Mouse (Mus musculus) myocyte (in vitro differentiated cells): ENCODE data around the gene Pmis2. TPM values are rescaled to one million over a fixed set of nuclear protein-coding genes. Genes with fewer than 3 reads are reported as not detected.

Source experiments
- H3K27me3 ChIP-seq: one replicate; pipeline ENCODE4 v1.6.1; 2011; ENCODE audit not compliant: control insufficient read depth, insufficient read depth, insufficient read length
- H3K36me3 ChIP-seq: one replicate; pipeline ENCODE4 v1.6.1; 2011; ENCODE audit not compliant: control insufficient read depth, insufficient read depth
- H3K4me2 ChIP-seq: one replicate; pipeline ENCODE4 v1.6.1; 2011; ENCODE audit warnings: low read depth, control low read depth
- H3K4me3 ChIP-seq: one replicate; pipeline ENCODE4 v1.5.1; 2011; ENCODE audit warnings: mild to moderate bottlenecking, control low read depth, moderate library complexity
- H3K79me2 ChIP-seq: one replicate; pipeline ENCODE4 v1.6.1; 2011; ENCODE audit not compliant: control insufficient read depth, insufficient read depth
- H3ac ChIP-seq: one replicate; pipeline ENCODE4 v1.6.1; 2011; ENCODE audit not compliant: control insufficient read depth, insufficient read length
- CEBPB ChIP-seq: IDR thresholded peaks from 2 replicates; pipeline ENCODE4 v1.6.1; 2011; ENCODE audit warnings: mild to moderate bottlenecking, moderate library complexity; ENCODE audit not compliant: poor library complexity, insufficient read depth, severe bottlenecking
- E2F4 ChIP-seq: IDR thresholded peaks from one replicate; pipeline ENCODE4 v1.6.1; 2011; ENCODE audit warnings: mild to moderate bottlenecking, control low read depth, moderate library complexity; ENCODE audit not compliant: insufficient read depth
- MAX ChIP-seq: IDR thresholded peaks from one replicate; pipeline ENCODE4 v1.6.1; 2011; ENCODE audit warnings: low read depth, mild to moderate bottlenecking, control low read depth
- MYOD1 ChIP-seq, 3 experiments: IDR thresholded peaks; one replicate each; pipeline ENCODE4 v1.6.1; 2011; ENCODE audit warnings: control low read depth in 2 of 3, low read depth in 2 of 3, mild to moderate bottlenecking in 2 of 3, moderate library complexity in 1 of 3; ENCODE audit not compliant: insufficient read length in 2 of 3, control insufficient read depth in 1 of 3
- MYOG ChIP-seq, 3 experiments: IDR thresholded peaks; one replicate each; pipeline ENCODE4 v1.6.1; 2011; ENCODE audit warnings: control low read depth in 2 of 3, low read depth in 2 of 3, mild to moderate bottlenecking in 2 of 3; ENCODE audit not compliant: insufficient read length in 2 of 3, control insufficient read depth in 1 of 3, insufficient read depth in 1 of 3
- POLR2A ChIP-seq: IDR thresholded peaks from one replicate; pipeline ENCODE4 v1.6.1; 2011; ENCODE audit warnings: low read depth, mild to moderate bottlenecking, control low read depth, moderate library complexity; ENCODE audit not compliant: insufficient read length
- POLR2AphosphoS2 ChIP-seq: IDR thresholded peaks from one replicate; pipeline ENCODE4 v1.6.1; 2011; ENCODE audit warnings: low read depth, control low read depth; ENCODE audit not compliant: insufficient read length
- REST ChIP-seq: IDR thresholded peaks from one replicate; pipeline ENCODE4 v1.6.1; 2011; ENCODE audit warnings: mild to moderate bottlenecking, control low read depth, moderate library complexity; ENCODE audit not compliant: insufficient read depth, insufficient read length
- SRF ChIP-seq: IDR thresholded peaks from one replicate; pipeline ENCODE4 v1.6.1; 2011; ENCODE audit warnings: low read depth; ENCODE audit not compliant: control insufficient read depth, insufficient read length
- TCF12 ChIP-seq: IDR thresholded peaks from one replicate; pipeline ENCODE4 v1.6.1; 2011; ENCODE audit warnings: mild to moderate bottlenecking, control low read depth; ENCODE audit not compliant: poor library complexity, insufficient read depth, severe bottlenecking
- TCF3 ChIP-seq: IDR thresholded peaks from one replicate; pipeline ENCODE4 v1.6.1; 2011; ENCODE audit warnings: low read depth, control low read depth; ENCODE audit not compliant: insufficient read length
- USF1 ChIP-seq: IDR thresholded peaks from one replicate; pipeline ENCODE4 v1.6.1; 2011; ENCODE audit warnings: low read depth, mild to moderate bottlenecking, control low read depth, moderate library complexity
- polyA plus RNA-seq: library from polyadenylated mRNA; unstranded; fragments of >200 nt; fragmentation: generic; extraction: Trizol; gene quantifications from one replicate; pipeline ENCODE4 v1.2.1, GENCODE M21; 2012; ENCODE audit warnings: missing spikeins

Gene Pmis2
- polyA plus RNA-seq, 1 experiment: not detected

DNA sequence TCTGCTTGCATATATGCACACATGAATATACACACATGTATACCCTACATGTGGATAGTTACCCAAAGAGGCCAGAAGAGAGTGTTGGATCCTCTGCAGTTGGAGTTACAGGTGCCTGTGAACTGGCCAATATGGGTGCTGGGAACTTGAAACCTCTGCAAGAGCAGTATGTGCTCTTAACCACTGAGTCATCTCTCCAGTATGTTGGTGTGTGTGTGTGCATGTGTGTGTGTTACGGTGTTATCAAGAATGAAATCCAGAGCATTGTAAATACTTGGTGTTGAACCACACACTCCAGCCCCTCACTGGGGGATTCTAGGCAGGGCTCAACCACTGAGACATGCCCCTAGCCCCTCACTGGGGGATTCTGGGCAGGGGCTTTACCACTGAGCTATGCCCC is 36.0 kb upstream of the Pmis2 start:
- no peak overlapping the region for H3ac ChIP-seq
- no peaks in the 10 kb centered on the region for H3K36me3 ChIP-seq
- no peak overlapping the region for H3K4me3 ChIP-seq
- TF ChIP-seq CEBPB (no peak), MAX (no peak), REST (no peak), TCF12 (no peak), E2F4 (no peak)
- peaks cover 43% of the 10 kb centered on the region for H3K27me3 ChIP-seq
- no peak overlapping the region for H3K4me2 ChIP-seq
- H3K79me2 ChIP-seq: no peaks in the 10 kb centered on the region

DNA sequence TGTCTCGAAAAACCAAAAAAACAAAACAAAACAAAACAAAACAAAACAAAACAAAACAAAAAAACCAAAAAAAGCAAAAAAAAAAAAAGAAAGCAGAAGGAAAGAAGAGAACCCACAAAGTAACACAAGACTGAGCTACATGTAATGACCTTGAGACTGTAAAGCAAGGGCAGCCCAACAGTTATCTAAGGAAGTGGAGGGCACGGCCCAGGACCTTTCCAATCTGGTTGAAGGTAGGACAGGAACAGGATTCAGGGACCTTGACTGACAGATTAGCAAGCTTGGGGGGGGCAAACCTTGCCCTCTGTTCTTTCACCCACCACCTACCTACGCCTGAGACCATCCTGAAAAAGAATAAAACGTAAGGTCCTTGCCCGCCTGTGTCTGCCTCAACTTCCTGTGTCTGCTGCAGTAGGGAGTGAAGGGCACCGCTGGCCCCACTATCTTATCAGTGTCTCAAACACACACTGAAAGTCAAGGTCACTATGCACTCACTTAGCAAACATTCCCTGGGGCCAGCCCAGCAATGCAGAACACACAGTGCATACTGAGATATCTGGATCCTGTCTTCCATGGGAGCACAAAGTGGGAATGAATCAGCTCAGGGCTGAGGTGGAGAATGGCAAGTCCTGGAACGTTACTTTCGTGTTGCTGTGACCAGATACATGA is 34.9 kb upstream of the Pmis2 start:
- no peak overlapping the region for H3K4me3 ChIP-seq
- no peak overlapping the region for H3K4me2 ChIP-seq
- TF ChIP-seq USF1: no peak
- TF ChIP-seq MAX: no peak
- no peak for TF ChIP-seq CEBPB
- no peak for TF ChIP-seq TCF3
- no peak for TF ChIP-seq SRF
- no peak for TF ChIP-seq POLR2AphosphoS2
- TF ChIP-seq E2F4: no peak
- no peak for TF ChIP-seq REST
- no peak for TF ChIP-seq TCF12
- TF ChIP-seq MYOD1 (IDR thresholded peaks at IDR 0.05; ENCODE audit: control insufficient read depth in 1 of 3, insufficient read length in 2 of 3, low read depth in 2 of 3): no peak
- TF ChIP-seq MYOG (IDR thresholded peaks at IDR 0.05; ENCODE audit: control insufficient read depth in 1 of 3, insufficient read depth in 1 of 3, insufficient read length in 2 of 3, low read depth in 2 of 3): no peak
- TF ChIP-seq POLR2A: no peak
- H3K79me2 ChIP-seq: no peaks in the 10 kb centered on the region
- H3K36me3 ChIP-seq: no peaks in the 10 kb centered on the region
- no peak overlapping the region for H3ac ChIP-seq
- peaks cover 32% of the 10 kb centered on the region for H3K27me3 ChIP-seq

DNA sequence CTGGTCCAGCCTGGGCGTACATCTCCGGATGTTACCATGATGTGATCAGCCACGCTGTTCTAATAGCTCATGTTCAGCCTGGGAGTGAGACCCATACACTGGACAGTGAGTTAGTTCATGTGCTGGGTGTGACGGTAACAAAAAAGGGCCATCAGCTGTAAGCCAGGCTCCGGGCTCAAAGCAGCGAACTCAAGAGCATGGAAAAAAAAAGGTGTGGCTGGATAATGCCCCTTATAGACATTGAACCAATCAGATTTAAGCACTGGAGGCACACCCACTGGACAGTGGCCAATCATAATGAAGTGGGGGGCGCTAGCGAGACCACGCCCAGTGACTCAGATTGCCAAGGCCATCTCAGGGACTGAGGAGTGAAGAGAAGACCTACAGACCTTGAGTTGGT is 27.2 kb upstream of the Pmis2 start, which contains the start of gene 2200002J24Rik:
TSS of gene 2200002J24Rik (plus strand) at position 338 of the 400 bp plus-strand sequence.
- no peaks in the 10 kb centered on the region for H3K36me3 ChIP-seq
- peaks cover 10% of the 10 kb centered on the region for H3K27me3 ChIP-seq
- no peak within 1 kb of the TSS for H3ac ChIP-seq
- TF ChIP-seq E2F4 (no peak), MYOG (IDR thresholded peaks at IDR 0.05; ENCODE audit: control insufficient read depth in 1 of 3, insufficient read depth in 1 of 3, insufficient read length in 2 of 3, low read depth in 2 of 3) (no peak), REST (no peak), TCF12 (no peak), POLR2AphosphoS2 (no peak), SRF (no peak), USF1 (no peak), MYOD1 (IDR thresholded peaks at IDR 0.05; ENCODE audit: control insufficient read depth in 1 of 3, insufficient read length in 2 of 3, low read depth in 2 of 3) (no peak), TCF3 (no peak), POLR2A (no peak), CEBPB (no peak), MAX (no peak)
- no peak within 1 kb of the TSS for H3K4me2 ChIP-seq
- no peak within 1 kb of the TSS for H3K4me3 ChIP-seq
- H3K79me2 ChIP-seq: no peaks in the 10 kb centered on the region

DNA sequence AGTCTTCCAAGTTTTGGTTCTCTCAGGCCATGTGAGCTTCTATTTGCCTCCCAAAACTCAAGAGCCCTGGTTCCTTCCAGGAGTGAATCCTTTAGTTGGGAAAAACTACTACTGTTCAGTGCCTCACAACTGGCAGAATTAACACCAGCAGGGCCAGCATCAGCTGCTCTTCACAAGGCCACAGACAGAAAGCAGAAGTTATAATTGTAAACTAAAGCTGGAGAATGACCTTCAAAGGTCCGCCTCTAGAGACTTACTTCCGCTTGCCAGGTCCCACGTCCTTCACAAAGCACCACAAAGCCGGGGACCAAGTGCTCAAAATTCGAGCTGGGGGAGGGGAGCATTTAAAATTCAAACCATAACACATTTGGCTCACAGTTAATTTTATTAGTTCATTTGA is 26.7 kb upstream of the Pmis2 start:
- Histone ChIP-seq H3K27me3 (peaks cover 10% of the 10 kb centered on the region), H3K4me2 (no peak overlapping the region), H3K79me2 (no peaks in the 10 kb centered on the region), H3K4me3 (no peak overlapping the region), H3ac (no peak overlapping the region), H3K36me3 (no peaks in the 10 kb centered on the region)
- TF ChIP-seq TCF3: no peak
- no peak for TF ChIP-seq MYOD1 (IDR thresholded peaks at IDR 0.05; ENCODE audit: control insufficient read depth in 1 of 3, insufficient read length in 2 of 3, low read depth in 2 of 3)
- TF ChIP-seq POLR2A: no peak
- no peak for TF ChIP-seq USF1
- no peak for TF ChIP-seq POLR2AphosphoS2
- TF ChIP-seq TCF12: no peak
- no peak for TF ChIP-seq E2F4
- TF ChIP-seq REST: no peak
- no peak for TF ChIP-seq MAX
- no peak for TF ChIP-seq SRF
- TF ChIP-seq CEBPB: no peak
- no peak for TF ChIP-seq MYOG (IDR thresholded peaks at IDR 0.05; ENCODE audit: control insufficient read depth in 1 of 3, insufficient read depth in 1 of 3, insufficient read length in 2 of 3, low read depth in 2 of 3)

DNA sequence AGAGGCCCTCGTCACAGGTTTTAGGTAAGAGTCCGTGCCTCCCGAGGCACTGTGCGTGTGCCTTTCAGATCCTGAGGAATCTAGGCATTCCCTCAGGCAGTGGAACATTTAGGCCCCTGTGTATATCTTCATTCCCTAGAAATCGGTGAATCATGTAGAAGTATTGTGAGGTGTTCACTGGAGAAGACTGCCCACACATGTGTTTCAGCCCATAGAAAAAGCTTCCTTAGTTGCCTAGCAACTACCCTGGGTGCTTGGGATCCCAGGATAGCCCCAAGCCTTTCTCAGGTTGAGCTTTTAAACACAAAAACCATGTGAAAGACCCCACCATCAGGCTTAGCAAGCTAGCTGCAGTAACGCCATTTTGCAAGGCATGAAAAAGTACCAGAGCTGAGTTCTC is 16.9 kb upstream of the Pmis2 start:
- Histone ChIP-seq H3K79me2 (no peaks in the 10 kb centered on the region), H3K27me3 (peaks cover 15% of the 10 kb centered on the region), H3ac (no peak overlapping the region), H3K4me3 (no peak overlapping the region), H3K36me3 (no peaks in the 10 kb centered on the region), H3K4me2 (no peak overlapping the region)
- TF ChIP-seq SRF (no peak), E2F4 (no peak), TCF3 (no peak), MYOD1 (IDR thresholded peaks at IDR 0.05; ENCODE audit: control insufficient read depth in 1 of 3, insufficient read length in 2 of 3, low read depth in 2 of 3) (no peak), CEBPB (no peak), TCF12 (no peak), REST (no peak), POLR2A (no peak), USF1 (no peak), MAX (no peak), MYOG (IDR thresholded peaks at IDR 0.05; ENCODE audit: control insufficient read depth in 1 of 3, insufficient read depth in 1 of 3, insufficient read length in 2 of 3, low read depth in 2 of 3) (no peak)
